Mouse (Mus musculus): ENCODE measurements at regions not wholly inside any gene's neighbourhood (a gene's known extent, or its start where the extent isn't known, plus 50 kb on each side); places are given as distances from the start of the nearest gene placed in this dataset.

DNA sequence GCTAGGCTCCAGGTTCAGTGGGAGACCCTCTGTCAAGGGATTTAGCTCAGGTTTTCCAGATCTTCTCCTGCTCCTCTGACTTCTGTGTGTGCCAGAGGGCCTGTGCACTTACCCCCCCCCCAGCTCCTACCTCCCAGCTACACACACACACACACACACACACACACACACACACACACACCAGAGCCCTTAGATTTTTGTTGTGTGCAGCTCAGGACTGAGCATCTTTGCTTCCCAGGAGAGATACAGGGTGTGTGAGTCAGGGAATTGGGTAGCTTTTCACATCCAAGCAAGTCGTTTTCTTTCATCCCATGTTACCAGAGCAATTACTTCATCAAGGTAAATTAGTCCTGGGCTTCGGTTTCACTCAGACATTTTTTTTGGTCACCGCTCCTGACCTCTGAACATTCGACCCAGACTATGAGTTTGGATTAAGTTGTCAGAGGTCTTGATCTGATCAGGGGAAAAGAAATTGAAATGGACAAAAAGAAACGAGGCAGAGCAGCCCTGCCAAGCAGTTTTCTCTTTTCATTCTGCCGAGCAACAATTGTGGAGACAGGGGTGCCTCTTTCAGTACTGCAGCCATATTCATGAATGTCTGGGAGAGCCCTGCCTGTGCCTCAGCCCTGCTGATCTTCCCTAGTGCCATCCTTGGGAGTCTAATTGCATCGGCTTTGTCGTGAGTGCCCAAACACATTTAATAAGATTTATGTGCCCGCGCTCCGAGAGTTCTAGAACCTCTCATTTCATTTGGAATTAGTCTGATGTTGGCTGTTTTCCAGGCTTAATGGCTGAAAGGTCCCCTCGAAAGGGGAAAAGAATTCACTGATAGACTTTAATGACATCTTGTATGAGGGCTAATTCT is 241.3 kb downstream of the 1500009L16Rik start:
- DNase-seq (ENCODE audit: low spot score), result peak; percentile 11

DNA sequence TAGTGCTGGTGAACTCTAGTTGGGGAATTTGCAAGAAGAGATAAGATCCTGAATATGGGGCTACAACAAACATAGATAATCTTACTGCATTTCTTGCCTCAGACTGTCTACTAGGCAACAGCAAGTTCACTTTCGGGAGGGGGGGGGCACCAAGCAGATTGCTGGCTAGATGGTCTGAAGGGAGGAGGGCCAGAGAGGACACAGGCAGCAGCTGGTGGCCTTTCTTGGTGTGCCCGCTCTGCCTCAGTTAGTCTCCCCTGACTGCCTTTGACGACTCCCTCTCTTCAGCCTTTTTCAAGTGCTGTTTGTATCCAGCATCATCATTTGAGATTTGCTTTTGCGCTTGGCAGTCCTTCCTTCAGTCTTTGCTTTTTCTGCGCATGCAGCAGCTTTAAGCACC is 242.2 kb downstream of the 1500009L16Rik start:
- no peak for DNase-seq (ENCODE audit: low spot score)

DNA sequence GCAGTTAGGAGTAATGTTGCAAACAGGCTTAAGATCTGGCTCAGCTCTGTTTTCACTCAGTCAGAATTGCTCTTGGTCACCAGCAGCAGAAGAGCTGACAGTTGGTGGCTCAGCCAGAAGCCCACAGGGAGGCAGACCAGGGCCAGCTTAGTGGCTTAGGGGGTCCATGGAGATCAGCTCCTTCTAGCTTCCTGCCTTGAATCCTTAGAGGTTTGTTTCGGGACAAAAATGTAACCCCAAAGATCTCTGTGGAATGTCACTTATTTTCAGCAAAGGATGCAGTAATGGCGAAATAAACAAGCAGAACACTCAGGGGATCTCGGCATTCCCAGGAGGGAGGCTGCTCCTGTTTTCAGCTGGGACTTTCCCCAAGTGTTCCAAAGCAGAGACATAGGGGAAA is 247.8 kb downstream of the 1500009L16Rik start:
- no peak for DNase-seq (ENCODE audit: low spot score)

DNA sequence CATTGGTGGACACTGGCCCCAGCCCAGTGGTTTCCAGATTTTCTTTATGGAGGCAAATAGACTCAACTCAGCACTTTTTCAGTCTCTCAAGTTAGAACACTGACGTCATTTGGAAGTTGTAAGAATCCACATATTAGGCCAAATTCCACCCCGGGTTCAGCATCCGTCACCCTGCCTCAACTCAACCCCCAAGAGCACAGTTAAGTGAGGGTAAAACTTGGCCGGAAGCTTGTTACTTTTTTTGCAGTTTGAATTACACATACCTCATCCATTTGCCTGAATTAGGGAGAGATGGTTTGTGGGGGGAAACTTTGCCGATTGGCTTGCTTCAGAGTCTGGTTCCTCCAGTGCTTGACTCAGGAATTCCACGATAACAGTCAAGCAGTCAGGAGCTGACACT is 251.9 kb downstream of the 1500009L16Rik start:
- no peak for DNase-seq (ENCODE audit: low spot score)

DNA sequence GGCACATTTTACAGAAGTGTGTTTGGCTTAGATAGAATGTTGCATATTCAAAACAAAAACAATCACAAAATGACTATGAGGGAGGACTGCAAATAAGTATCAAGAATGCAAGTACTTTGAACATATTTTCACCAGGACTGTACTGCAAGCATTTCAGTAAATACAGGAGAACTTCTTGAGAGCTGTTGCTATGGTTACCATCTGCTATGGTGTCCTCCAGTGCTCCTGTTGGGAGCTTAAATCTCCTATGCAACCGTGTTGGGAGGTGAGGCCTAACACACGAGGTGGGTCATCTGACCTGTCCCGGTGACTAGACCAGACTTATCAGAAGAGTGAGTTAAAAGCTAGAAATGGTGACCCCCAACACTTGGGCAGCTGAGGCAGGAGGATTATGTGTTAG is 253.9 kb downstream of the 1500009L16Rik start:
- no peak for DNase-seq (ENCODE audit: low spot score)

DNA sequence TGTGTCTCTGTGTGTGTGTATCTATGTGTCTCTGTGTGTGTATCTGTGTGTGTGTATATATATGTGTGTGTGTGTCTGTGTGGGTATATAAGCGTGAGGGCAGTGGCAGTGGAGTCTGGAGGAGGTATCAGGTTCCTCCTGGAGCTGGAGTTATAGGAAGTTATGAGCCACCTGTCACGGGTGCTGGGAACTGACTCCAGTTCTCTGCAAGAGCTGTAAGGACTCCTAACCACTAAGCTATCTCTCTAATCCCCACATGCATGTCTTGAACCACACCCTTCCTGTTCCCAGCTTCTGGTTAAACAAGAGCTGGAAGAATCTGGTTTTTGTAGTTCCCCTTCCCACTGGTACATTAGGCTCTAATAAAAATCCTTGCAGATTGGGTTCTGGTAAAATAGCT is 257.3 kb downstream of the 1500009L16Rik start:
- DNase-seq (ENCODE audit: low spot score), result no peak

DNA sequence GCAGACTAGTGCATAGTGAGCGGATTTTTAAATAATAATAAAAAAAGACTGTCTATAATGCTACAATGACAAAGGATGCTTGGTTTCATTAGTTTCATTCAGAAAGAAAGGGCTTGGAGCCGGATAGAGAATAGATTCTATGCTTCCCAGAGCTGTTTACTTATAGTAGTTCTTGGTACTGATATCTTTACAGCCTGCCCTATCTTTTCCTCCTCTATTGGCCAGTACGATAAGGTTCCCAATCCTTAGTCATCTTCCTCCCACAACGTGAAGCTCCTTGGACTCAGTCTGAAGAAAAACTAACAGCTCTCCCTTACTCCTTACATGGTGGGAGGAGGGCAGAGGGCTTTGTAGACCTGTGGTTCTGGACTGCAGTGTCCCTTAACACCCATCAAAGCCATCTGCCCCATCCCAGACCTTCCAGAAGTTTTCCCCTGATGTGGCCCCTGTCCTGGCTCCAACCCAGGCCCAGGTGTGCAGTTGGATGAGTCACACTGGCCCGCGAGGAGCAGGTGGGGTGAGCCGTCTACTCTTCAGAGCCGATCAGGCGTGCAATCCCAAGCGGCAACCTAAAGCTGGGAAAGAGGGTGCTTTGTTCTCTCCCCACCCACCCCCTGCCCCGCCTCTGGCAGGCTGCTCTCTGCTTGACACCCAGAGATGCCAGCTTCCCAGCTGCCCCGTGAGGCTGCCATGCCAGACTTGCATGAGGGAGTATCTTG is 262.2 kb downstream of the 1500009L16Rik start:
- DNase-seq (ENCODE audit: low spot score), result no peak

DNA sequence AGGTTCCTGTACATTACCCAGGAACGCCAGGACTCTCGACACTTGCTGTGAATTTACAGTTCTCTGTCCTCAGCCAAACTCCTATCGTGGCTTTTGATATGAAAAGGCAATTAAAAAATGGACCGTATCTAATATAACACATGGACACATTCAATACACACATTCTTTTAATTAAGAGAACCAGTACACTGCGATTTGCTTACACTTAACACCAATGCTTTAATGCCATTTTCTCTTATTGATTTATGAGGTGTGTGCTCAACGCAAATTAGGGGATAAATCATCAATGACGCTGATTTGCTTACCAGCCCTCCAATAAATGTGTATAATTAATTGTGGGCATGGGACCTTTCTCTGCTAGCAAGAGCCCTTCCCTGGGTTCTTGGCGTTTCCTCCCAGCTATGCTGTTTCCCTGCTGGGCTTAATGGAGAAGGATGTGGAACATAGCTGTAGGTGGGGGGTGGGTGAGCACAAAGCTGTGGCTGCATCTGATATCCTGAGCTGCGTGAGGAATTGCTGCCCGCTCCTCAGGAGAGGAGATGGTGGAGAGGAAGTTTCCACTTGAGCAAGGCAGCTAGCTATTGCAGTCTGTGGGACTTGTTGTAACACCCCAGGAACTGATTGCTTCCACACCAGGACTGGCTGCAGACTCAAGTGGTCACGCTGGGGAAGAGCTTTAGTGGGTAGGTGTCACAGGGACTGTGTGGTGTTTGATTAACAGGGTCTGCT is 270.1 kb downstream of the 1500009L16Rik start:
- no peak for DNase-seq (ENCODE audit: low spot score)

DNA sequence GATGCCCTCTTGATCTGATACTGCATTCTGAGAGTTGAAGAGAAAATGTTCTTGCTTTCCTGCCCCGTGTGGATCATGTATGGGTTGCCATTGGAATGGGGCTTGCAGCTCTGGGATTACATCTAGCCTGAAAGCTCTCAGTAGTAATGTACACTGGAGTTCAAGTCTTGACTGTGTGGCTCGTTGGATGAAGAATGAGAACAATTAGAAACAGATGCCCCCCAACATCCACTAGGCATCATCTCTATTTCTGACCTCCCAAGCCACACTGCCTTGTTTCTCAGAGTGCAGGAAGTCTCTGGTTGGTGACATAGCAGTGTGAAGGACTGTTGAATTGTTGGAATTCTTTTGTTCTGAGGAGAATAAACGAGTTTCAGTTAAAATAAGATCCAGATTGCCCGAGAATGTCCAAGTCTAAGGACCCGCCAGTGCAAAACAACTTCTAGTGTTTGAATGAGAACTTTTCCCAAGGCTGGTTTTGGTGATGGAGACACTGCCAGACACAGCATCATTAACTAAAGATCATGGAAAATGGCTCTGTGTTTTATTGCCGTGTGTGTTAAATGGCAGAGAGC is 272.4 kb downstream of the 1500009L16Rik start:
- DNase-seq (ENCODE audit: low spot score), result no peak

DNA sequence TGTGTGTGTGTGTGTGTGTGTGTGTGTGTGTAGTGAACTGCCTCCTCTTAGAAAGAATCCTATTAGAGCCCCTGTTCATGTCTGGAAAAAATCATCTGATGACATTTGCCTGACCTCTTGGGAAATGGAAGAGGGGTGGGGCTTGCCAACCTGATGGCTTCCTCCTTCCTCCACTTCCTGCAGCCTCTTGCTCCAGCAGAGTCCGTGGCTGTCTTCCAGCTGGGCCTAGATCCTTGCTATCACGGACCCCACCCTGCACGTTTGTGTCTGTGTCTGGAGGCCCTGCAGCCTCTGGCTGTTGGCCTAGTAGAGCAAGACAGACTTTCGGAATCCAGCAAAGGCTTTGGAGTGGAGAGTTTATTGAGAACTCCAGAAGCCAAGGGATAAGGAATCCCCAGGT is 273.2 kb downstream of the 1500009L16Rik start:
- DNase-seq (ENCODE audit: low spot score), result peak; percentile 45

DNA sequence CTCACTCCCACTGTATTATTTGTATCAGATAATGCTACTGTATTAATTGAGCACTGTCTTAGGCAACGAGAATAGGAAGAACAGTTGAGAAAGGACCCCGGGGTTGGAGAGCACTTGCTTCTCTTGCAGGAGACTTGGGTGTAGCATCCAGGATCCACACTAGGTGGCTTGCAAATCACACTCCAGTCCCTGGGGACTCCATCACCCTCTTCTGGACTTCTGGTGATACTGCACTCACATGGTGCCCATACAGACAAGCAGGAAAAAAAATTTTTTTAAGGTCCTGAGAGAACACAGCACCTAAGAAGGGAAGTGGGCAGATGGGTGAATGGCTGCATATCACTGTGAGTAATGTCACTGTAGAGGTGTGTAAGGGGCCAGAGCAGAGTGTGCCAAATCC is 273.8 kb downstream of the 1500009L16Rik start:
- peak; percentile 32 for DNase-seq (ENCODE audit: low spot score)

DNA sequence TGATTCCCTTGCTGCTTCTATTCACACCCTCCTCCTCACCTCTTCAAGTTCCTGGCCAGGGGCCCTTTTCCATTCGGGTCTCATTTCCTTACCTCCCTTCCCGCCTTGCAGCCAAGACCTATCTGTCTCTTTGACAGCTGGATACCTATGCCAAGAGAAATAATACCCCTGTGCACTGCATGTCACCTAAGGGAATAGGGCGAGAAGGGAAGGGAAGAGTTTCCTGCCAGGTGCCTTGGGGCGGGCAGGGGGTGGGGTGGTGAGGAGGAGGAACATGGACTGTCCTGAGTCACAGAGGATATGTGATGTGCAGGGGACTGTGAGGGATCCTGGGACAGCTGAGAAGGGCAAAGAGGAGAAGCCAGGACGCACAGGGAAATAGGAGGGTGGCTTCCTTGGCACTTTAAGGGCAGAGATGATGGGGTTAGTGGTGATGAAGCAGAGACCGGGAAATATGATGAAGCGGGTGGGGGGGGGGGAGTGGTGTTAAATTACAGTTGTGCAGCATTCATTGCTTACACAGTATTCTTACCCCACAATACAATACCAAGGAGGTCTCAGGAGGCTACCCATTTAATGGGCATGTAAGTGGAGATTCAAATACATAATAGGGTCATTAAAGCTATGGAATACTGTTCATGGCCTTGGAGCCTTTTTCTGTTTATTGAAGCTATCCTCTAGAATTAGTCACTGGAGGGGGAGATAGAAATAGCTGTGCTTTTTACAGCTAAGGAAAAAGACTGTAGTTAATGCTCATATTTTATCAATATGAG is 278.0 kb downstream of the 1500009L16Rik start:
- no peak for DNase-seq (ENCODE audit: low spot score)

DNA sequence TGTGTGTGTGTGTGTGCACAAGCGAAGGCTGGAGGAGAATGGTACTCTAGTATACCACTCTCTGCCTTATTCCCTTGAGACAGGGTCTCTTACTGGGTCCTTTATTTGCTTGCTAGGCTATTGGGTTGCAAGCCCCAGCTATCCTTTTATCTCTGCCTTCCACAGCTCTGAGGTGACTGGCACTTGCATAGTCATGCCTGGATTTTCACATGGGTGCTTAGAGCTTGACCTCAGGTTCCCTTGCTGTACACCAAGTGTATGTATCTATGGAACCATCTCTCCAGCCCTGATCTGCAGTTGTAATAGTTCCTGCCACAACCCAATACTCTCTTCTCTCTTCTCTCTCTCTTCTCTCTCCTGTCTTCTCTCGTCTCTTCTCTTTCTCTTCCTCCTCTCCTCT is 280.1 kb downstream of the 1500009L16Rik start:
- no peak for DNase-seq (ENCODE audit: low spot score)

DNA sequence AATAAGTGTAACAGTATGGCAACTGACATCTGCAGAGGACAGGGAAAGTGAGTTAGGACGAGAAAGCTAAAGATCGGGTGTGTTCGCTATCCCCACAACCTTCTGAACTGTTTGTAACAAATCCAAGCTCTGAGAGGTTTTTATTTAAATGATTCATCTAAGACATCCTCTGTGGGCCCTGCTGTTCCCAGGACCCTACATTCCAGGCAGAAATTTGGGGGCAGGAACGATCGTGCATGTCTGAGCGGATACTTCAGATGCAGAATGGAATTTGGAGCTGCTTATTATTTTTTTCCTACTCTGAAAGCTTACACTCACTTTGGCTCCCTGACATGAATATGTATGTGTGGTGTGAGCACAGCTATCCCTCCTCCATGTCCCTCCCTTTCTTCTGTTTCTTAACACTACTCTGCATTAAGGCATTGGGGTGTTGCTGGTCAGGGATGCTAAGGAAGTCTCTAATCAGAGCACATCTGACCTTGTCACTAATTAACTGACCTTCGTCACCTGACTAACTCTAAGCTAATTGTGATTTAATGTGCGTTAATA is 281.0 kb downstream of the 1500009L16Rik start:
- DNase-seq (ENCODE audit: low spot score), result no peak

DNA sequence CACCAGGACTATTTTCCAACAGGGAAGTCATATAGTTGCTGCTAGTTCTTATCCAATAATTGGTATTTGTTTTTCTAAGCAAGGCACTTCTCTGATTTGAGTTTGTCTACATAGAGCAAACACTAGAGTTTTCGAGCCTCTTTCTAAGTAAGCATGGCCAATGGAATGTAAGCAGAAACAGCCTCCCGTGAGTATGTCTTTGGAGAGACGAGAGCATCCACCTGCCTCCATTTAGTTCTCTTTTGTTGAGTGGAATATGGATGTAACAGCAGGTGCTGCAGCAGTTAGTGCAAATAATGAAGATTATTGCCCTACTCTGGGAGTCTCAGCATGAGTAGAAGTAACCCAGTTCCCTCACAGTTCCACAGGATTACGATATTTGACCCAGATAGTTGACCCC is 286.3 kb downstream of the 1500009L16Rik start:
- no peak for DNase-seq (ENCODE audit: low spot score)

DNA sequence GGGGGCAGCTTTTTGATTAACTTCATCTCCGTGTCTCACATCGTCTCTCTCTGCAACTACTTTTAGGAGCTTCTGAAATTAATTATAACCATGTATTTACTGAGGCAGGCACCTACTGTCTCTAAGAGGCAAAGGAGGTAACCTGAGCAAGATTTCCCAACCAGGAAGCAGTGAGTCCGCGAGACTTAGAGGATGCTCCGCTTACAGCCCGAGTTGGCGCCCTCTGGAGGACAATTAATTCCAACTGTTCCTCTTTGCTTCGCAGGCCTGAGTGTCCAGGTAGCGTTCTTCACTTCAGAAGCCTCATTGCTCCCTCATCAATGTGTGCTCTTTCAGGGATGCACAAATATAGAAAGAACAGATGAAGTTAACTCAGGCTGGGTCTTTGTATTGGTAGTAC is 296.7 kb downstream of the 1500009L16Rik start:
- no peak for DNase-seq (ENCODE audit: low spot score)

DNA sequence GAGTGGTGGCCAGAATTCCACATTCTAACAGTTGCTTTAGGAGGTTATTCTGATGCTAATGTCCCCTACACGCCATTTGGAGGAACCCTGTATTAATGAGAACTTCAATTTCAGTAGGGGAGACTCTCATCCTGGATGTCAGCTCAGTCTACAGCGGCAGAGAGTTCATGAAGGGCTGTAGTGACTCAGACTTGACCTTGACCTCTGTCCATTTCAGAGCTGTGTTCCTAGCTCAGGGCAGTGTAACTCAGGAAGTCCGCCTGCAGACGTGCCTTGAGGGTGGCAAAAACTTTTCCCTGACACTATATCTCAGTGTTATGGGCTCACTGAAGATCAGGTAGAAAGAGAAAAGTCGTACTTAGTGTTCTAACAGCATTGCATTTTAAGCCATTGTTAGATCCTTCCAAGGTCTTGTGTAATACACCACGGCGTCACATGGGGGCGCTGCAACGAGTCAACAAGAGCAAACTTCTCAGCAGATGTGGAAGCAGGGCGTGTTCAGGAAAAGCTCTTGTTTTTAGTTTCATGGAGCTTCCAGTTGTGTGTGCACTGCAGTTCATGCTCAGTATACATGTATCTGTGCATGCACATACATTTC is 297.5 kb downstream of the 1500009L16Rik start:
- no peak for DNase-seq (ENCODE audit: low spot score)

DNA sequence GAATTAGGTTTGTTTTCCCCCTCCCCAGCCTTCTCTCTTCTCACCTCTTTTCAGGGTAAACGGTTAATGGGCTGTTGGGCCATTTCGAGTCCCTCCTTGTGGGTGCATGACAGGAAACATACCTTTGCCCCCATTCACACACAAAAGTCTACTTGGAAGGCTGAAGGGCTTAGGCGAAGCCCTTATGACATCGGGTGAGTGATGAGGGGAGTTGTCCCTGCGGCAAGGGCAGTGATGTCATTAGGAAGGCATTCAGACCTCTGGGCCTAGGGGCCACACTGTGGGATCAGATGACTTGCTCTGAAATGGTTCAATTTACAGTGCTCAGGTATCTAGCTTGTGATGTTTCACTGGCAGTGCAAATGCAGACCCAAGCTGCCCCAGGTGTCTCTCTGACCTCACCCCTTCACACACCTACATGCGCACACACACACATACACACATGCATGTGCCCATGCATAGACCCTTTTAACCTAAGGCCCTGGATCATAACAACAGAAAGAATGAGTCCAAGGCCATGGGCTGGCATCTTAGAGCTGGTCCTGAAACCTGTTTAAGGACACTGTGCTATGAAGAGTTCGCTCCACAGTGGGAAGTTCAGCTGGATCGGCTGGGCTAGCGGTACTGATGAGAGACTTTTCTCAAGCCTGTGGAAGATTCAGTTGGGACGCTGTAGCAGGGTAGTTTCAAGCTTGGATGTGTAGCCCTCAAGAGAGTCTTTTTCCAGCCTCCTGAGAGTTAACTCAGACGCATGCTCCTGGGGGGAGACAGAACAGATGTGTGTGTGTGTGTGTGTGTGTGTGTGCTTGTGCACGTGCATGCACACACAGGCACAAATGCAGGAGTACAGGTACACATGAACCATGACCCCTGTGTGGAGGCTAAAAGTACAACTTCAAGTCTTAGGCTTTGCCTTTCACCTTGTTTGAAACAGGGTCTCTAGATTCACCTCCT is 298.8 kb downstream of the 1500009L16Rik start:
- no peak for DNase-seq (ENCODE audit: low spot score)

DNA sequence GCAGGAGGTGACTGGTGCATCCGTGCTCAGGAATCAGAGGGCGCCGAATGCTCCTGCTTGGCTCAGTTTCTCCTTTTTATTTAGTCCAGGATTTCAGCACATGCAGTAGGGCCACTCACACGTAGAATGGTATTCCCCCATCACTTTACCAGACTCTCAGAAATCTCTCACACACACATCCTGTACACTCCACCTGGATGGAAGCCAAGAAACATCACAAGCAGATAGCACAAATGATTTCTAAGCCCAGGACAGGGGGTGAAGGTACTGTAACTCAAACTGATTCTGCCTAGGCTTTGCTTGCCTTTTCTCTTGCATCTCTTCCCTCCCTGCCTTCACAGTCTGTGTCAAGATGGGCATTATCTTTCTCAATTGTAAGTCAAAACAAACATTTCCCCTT is 301.6 kb downstream of the 1500009L16Rik start:
- DNase-seq (ENCODE audit: low spot score), result no peak

DNA sequence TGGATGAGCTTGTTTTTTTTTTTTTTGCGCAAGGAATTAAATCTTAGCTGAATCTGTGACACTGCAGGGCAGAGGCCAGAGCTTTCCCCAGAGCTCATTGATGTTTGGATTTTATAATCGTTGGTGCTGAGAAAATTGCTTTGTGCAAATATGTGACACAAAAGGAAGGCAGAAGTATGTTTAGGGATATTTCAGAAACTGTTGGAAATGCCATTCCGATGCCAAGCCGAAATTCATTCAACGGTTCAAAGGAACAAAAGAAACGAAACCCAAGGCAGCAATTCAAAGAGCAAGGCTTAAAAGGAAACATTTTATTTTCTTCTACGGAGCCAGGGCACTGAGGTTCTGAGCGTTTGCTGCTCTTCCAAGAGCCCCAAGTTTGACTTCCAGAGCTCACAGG is 302.2 kb downstream of the 1500009L16Rik start:
- DNase-seq (ENCODE audit: low spot score), result no peak
